Mouse (Mus musculus) lung, embryonic 16.5 days (tissue): Measurements from ENCODE around the gene Hoxa4. TPM values are rescaled to one million over a fixed set of nuclear protein-coding genes. Genes with fewer than 3 reads are reported as not detected.

Experiments used
- ATAC-seq: fragments of 200-750 bp; cut with Nextera tagmentation; 2 replicates; pipeline ENCODE4 v1.8.0; 2017; ENCODE audit warnings: low read depth, mild to moderate bottlenecking, moderate library complexity
- H3K27ac ChIP-seq: fragments of 300-500 bp; sonication (generic); 2 replicates; pipeline ENCODE4 v1.5.1; 2014; ENCODE audit warnings: mild to moderate bottlenecking, control low read depth, low read length
- H3K27me3 ChIP-seq: fragments of 300-500 bp; sonication (generic); 2 replicates; pipeline ENCODE4 v1.6.1; 2014; ENCODE audit warnings: low read depth, low read length, mixed read lengths; ENCODE audit not compliant: control insufficient read depth, insufficient read depth
- H3K36me3 ChIP-seq: fragments of 300-500 bp; sonication (generic); 2 replicates; pipeline ENCODE4 v1.6.1; 2014; ENCODE audit warnings: low read length; ENCODE audit not compliant: control insufficient read depth, insufficient read depth
- H3K4me1 ChIP-seq: fragments of 300-500 bp; sonication (generic); replicated peaks from 2 replicates; pipeline ENCODE4 v1.6.1; 2014; ENCODE audit warnings: low read length, mixed read lengths; ENCODE audit not compliant: control insufficient read depth, insufficient read depth
- H3K4me2 ChIP-seq: fragments of 300-500 bp; sonication (generic); 2 replicates; pipeline ENCODE4 v1.6.1; 2014; ENCODE audit warnings: low read depth, low read length, control low read depth
- H3K4me3 ChIP-seq: fragments of 300-500 bp; sonication (generic); 2 replicates; pipeline ENCODE4 v1.5.1; 2014; ENCODE audit warnings: mild to moderate bottlenecking, low read length, control low read depth
- H3K9ac ChIP-seq: fragments of 300-500 bp; sonication (generic); 2 replicates; pipeline ENCODE4 v1.6.1; 2014; ENCODE audit warnings: low read length, control low read depth
- H3K9me3 ChIP-seq: fragments of 300-500 bp; sonication (generic); 2 replicates; pipeline ENCODE4 v1.6.1; 2016; ENCODE audit warnings: low read length; ENCODE audit not compliant: control insufficient read depth
- WGBS: fragments of 180-500 bp; shearing (Covaris S2); extraction: QIAGEN DNeasy Blood & Tissue Kit; methylation state at CpG from one replicate; pipeline ENCODE4 v1.1.7; 2014; 5-methylcytosine and 5-hydroxymethylcytosine counted together
- polyA plus RNA-seq: library from polyadenylated mRNA; unstranded; fragments of >200 nt; fragmentation: Nextera tagmentation; extraction: Ambion mirVana; gene quantifications from 2 replicates; pipeline ENCODE4 v1.2.1, GENCODE M21; 2015

Gene Hoxa4
- polyA plus RNA-seq, 1 experiment from 2014 or later = 2.4 TPM

DNA sequence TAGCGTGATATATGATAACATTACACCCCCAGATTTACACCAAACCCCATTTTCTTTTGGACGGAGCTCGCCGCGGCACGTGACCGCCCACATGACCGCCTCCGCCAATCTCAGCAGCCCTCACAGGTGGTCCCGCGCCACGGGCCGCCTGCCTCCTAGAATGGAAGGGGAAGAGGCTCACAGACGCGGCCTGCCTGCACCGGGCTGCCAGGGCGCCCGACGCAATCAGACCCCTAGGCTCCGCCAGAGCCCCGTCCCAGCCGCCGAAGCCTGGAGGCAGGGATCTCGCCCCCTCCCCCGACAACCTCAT, 25.9 kb upstream of the Hoxa4 start:
- peak; percentile 59 for ATAC-seq
- no peak overlapping the region for H3K27ac ChIP-seq
- WGBS = 0% methylated on average over 25 of the region's 25 CpGs
- no peaks in the 10 kb centered on the region for H3K9me3 ChIP-seq
- peak overlapping the region; percentile 51 for H3K9ac ChIP-seq
- peak overlapping the region; percentile 62 for H3K4me2 ChIP-seq
- peaks cover 93% of the 10 kb centered on the region for H3K27me3 ChIP-seq
- H3K4me3 ChIP-seq = peak overlapping the region; percentile 54
- peaks cover 12% of the 10 kb centered on the region for H3K4me1 ChIP-seq
- no peaks in the 10 kb centered on the region for H3K36me3 ChIP-seq

DNA sequence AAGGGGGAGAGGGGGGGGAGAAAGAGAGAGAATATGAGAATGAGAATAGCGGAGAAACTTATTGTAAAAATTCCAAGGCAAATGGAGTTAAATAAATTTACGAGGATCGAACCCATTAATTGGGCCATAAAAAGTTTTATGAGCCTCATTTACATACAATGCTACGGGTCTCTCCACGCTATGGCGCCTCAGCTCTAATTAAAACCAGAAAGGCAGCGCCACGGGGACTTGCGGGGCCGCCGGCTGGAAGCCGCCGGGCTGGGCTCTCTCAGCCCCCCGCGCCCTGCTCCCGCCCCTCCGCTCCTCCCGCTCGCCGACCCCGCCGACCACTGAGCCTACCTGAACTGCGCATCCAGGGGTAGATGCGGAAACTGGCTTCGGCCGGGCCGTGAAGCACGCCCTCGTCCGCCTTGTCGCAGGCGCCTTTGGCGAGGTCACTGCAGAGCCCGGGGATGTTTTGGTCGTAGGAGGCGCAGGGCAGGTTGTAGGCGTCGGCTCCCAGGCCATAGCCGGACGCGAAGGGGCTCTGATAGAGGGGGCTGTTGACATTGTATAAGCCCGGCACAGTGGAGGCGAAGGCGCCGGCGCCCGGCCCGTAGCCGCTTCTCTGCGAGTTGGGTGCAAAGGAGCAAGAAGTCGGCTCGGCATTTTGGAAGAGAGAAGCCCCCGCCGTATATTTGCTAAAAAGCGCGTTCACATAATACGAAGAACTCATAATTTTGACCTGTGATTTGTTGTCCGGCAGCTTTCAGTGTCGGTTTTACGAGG, 25.3 kb upstream of the Hoxa4 start:
- H3K4me1 ChIP-seq = peaks cover 12% of the 10 kb centered on the region
- H3K4me2 ChIP-seq = peak overlapping the region; percentile 62
- H3K27me3 ChIP-seq = peaks cover 93% of the 10 kb centered on the region
- 2% methylated on average over 58 of the region's 60 CpGs for WGBS
- H3K4me3 ChIP-seq = peak overlapping the region; percentile 54
- peak overlapping the region; percentile 56 for H3K9ac ChIP-seq
- no peak for ATAC-seq
- no peaks in the 10 kb centered on the region for H3K9me3 ChIP-seq
- H3K27ac ChIP-seq = no peak overlapping the region
- H3K36me3 ChIP-seq = no peaks in the 10 kb centered on the region

DNA sequence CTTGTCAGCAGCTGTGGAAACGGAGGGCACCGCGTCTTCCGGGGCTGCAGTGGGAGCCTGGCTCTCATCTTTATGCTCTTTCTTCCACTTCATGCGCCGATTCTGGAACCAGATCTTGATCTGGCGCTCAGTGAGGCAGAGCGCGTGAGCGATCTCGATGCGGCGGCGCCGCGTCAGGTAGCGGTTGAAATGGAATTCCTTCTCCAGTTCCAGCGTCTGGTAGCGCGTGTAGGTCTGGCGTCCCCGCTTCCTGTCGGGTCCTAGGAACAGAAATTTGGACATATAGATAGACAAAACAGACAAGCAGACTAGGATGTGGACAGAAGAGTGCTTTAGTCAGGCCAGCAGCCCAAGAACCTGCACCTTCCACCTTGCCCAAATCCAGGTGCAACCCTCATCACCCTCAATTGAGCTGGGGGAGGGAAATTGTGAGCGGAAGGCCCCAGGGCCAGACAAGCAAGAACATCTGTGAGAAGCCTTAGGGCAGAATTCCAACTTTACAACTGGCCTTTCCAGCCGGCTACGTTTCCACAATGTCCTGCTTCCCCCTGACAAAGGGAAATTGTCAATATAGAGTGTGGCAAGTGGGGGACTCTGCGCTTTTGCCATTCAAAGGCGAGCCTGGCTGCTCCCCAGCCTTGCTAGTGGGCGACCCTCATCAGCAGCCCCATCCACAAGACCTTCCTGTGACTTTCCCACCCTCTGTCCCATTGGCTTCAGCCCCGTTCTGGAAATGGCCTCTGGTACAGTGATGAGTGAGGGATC, 24.4 kb upstream of the Hoxa4 start:
- Histone ChIP-seq H3K4me3 (peak overlapping the region; percentile 54), H3K4me1 (peaks cover 12% of the 10 kb centered on the region), H3K9me3 (no peaks in the 10 kb centered on the region), H3K27me3 (peaks cover 93% of the 10 kb centered on the region), H3K4me2 (peak overlapping the region; percentile 62), H3K36me3 (no peaks in the 10 kb centered on the region), H3K9ac (peak overlapping the region; percentile 42), H3K27ac (no peak overlapping the region)
- 3% methylated on average over 30 of the region's 30 CpGs for WGBS
- no peak for ATAC-seq

- WGBS = 29% methylated on average over 3 of the region's 3 CpGs
- no peak overlapping the region for H3K9ac ChIP-seq
- no peaks in the 10 kb centered on the region for H3K36me3 ChIP-seq
- peaks cover 90% of the 10 kb centered on the region for H3K27me3 ChIP-seq
- H3K9me3 ChIP-seq = no peaks in the 10 kb centered on the region
- no peak overlapping the region for H3K4me3 ChIP-seq
- ATAC-seq = no peak
- no peak overlapping the region for H3K4me2 ChIP-seq
- H3K27ac ChIP-seq = no peak overlapping the region
- H3K4me1 ChIP-seq = peaks cover 12% of the 10 kb centered on the region
Observed at GRCm38 (mm10) chr6:52215070-52215469, 23.5 kb upstream of the Hoxa4 start.

GRCm38 (mm10) chr6:52214271-52214670, 22.7 kb upstream of the Hoxa4 start:
- Histone ChIP-seq H3K9me3 (no peaks in the 10 kb centered on the region), H3K27ac (no peak overlapping the region), H3K9ac (no peak overlapping the region), H3K36me3 (no peaks in the 10 kb centered on the region), H3K27me3 (peaks cover 82% of the 10 kb centered on the region), H3K4me2 (no peak overlapping the region), H3K4me3 (no peak overlapping the region), H3K4me1 (peaks cover 12% of the 10 kb centered on the region)
- WGBS = 29% methylated on average over 5 of the region's 5 CpGs
- no peak for ATAC-seq

DNA sequence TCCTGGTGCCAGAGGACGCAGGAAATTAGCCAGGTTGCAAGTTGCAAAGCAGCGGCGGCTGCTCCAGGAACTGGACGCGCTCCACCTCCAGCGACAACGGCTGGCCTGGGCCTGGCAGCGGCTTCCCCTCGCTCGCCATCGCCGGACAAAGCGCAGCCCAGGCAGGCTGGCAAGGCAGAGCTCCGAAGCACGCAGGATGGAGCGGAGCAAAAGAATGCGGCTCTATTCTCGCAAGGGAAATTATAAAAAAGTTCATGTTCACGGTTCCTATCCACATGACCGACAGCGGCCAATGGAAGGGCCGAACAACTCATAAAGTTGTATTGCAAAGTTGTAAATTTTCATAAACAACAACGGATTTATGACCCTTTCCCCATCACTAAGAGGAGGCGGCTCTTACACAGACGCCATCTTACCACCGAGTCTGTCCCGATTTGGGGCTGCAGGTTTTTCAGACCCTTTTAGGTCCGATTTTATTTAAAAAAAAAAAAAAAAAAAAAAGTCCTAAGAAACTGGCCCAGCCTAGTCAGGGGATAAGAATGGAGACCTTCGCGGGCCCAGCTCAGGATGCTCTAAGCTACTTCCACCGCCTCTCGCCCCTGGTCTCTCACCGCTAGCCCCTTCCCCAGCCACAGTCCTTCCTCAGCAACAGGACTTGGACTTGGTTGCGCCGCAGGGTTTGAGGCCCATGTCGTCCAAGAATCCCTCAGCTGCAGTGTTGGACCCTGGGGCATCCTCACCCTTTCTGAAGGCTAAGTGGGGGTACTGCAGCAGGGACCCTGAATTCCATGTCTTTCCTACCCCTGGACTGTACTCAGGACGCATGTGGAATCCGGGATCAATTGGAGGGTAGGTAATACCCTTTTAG, 21.8 kb upstream of the Hoxa4 start, which contains the start of the genes Hoxa3 and Gm28308:
Gene Hoxa3, minus strand, starts transcription at position 218 of the 868 bp plus-strand sequence.
Gene Gm28308, minus strand, starts transcription at position 221 of the 868 bp plus-strand sequence.
- Histone ChIP-seq H3K9me3 (no peaks in the 10 kb centered on the region), H3K4me2 (peak within 1 kb of the TSS; percentile 65), H3K4me1 (peaks cover 12% of the 10 kb centered on the region), H3K9ac (peak within 1 kb of the TSS; percentile 60), H3K27ac (peak within 1 kb of the TSS; percentile 45), H3K4me3 (peak within 1 kb of the TSS; percentile 44), H3K36me3 (no peaks in the 10 kb centered on the region), H3K27me3 (peaks cover 78% of the 10 kb centered on the region)
- WGBS = 9% methylated on average over 38 of the region's 38 CpGs
- ATAC-seq = peak; percentile 38

GRCm38 (mm10) chr6:52212556-52213118, 21.1 kb upstream of the Hoxa4 start:
- H3K27ac ChIP-seq = peak overlapping the region; percentile 28
- H3K9ac ChIP-seq = peak overlapping the region; percentile 60
- H3K4me2 ChIP-seq = peak overlapping the region; percentile 65
- no peaks in the 10 kb centered on the region for H3K36me3 ChIP-seq
- peaks cover 75% of the 10 kb centered on the region for H3K27me3 ChIP-seq
- peak; percentile 7; the same call in 1 of the 2 replicates for ATAC-seq
- H3K4me1 ChIP-seq = peaks cover 11% of the 10 kb centered on the region
- WGBS = 6% methylated on average over 22 of the region's 22 CpGs
- H3K9me3 ChIP-seq = no peaks in the 10 kb centered on the region
- peak overlapping the region; percentile 44 for H3K4me3 ChIP-seq

- H3K9me3 ChIP-seq = no peaks in the 10 kb centered on the region
- peak overlapping the region; percentile 28; the same call in 1 of the 2 replicates for H3K27ac ChIP-seq
- peak overlapping the region; percentile 65 for H3K4me2 ChIP-seq
- peak overlapping the region; percentile 60 for H3K9ac ChIP-seq
- 5% methylated on average over 13 of the region's 13 CpGs for WGBS
- H3K27me3 ChIP-seq = peaks cover 76% of the 10 kb centered on the region
- no peak for ATAC-seq
- peaks cover 5% of the 10 kb centered on the region for H3K4me1 ChIP-seq
- H3K4me3 ChIP-seq = peak overlapping the region; percentile 44
- H3K36me3 ChIP-seq = no peaks in the 10 kb centered on the region
Observed at GRCm38 (mm10) chr6:52211961-52212360, 20.4 kb upstream of the Hoxa4 start.
